28 mouse cellular contexts compared by ENCODE assay signal in the genomic region with DNA sequence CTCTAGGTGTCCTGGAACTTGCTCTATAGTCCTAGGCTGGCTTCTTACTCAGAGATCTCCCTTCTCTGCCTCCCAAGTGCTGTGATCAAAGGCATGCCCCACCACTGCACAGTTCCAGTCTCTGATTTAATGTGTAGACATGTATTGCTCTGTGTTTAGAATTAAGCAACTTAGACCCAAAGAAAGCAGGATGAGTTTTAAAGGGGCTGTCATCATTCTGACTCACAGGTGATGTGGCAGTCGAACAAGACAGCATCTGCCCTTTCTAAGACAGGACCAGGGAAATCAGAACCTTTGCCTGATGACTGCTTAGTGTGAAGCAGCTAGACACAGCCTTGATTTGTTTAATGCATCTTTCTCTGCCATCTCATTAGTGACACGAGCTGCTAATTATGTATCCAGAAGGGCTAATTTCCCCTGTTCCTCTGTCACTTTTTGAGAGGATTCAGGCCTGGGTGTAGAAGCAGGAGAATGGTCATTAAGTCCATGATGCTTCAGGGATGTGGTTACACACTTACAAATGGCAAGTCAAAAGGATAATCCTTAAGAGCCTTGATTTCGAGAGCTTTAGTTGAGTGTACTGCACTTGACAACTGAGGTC.
DNase-seq lines count a peak whose midpoint lies in the region; ATAC-seq and TF ChIP-seq lines count a peak whose summit lies in the region.
"Had no signal": no experiment of that assay in that cellular context is flagged by ENCODE, and none has a peak within 500 bp of the region (broad histone marks: within the 10 kb centered on the region; RNA-seq: fewer than 3 reads in every experiment).

No protein-coding gene starts in this region.

- WGBS in forebrain, embryonic 12.5 days, result 33% methylated on average over 3 of the region's 3 CpGs
- 23% methylated on average over 3 of the region's 3 CpGs for WGBS in forebrain, postnatal 0 days
- 55% methylated on average over 3 of the region's 3 CpGs for WGBS in hindbrain, embryonic 15.5 days
- 50% methylated on average over 3 of the region's 3 CpGs for WGBS in hindbrain, postnatal 0 days
- 22% methylated on average over 3 of the region's 3 CpGs for WGBS in forebrain, embryonic 15.5 days
- WGBS in liver, embryonic 11.5 days, result 69% methylated on average over 3 of the region's 3 CpGs

- ATAC-seq in forebrain, embryonic 12.5 days (ENCODE audit: low FRiP score), result peak; percentile 27; the same call in 1 of the 2 replicates
- ATAC-seq in forebrain, postnatal 0 days, result no peak
- ATAC-seq in hindbrain, embryonic 15.5 days (ENCODE audit: low FRiP score, low read depth), result no peak
- ATAC-seq in hindbrain, postnatal 0 days, result no peak
- ATAC-seq in forebrain, embryonic 15.5 days (replicated peaks), result peak; percentile 35
- no peak for ATAC-seq in liver, embryonic 11.5 days (replicated peaks; ENCODE audit: low FRiP score)
- ATAC-seq: CD4-positive, CD25-positive, alpha-beta regulatory T cell, adult 4 months; intestine, postnatal 0 days had no signal

- peak overlapping the region; percentile 51; the same call in 1 of the 2 replicates for H3K27ac ChIP-seq in forebrain, embryonic 12.5 days
- H3K27ac ChIP-seq in forebrain, postnatal 0 days (ENCODE audit: low read depth, low read length), result no peak overlapping the region
- H3K27ac ChIP-seq in hindbrain, embryonic 15.5 days (replicated peaks), result peak overlapping the region; percentile 9; the same call in 1 of the 2 replicates
- no peak overlapping the region for H3K27ac ChIP-seq in hindbrain, postnatal 0 days
- H3K27ac ChIP-seq in forebrain, embryonic 15.5 days (replicated peaks), result peak overlapping the region; percentile 51
- H3K27ac ChIP-seq in liver, embryonic 11.5 days (ENCODE audit: low read depth, low read length), result no peak overlapping the region
- H3K27ac ChIP-seq: embryonic facial prominence, embryonic 10.5 days; embryonic facial prominence, embryonic 15.5 days; heart, embryonic 15.5 days; liver, embryonic 15.5 days; stomach, postnatal 0 days had no signal

- no peak overlapping the region for H3K4me2 ChIP-seq in forebrain, embryonic 12.5 days
- H3K4me2 ChIP-seq in forebrain, postnatal 0 days (ENCODE audit: low read depth), result no peak overlapping the region
- no peak overlapping the region for H3K4me2 ChIP-seq in hindbrain, embryonic 15.5 days
- no peak overlapping the region for H3K4me2 ChIP-seq in hindbrain, postnatal 0 days (ENCODE audit: low read depth, low read length)
- no peak overlapping the region for H3K4me2 ChIP-seq in forebrain, embryonic 15.5 days (replicated peaks)
- no peak overlapping the region for H3K4me2 ChIP-seq in liver, embryonic 11.5 days
- H3K4me2 ChIP-seq: embryonic facial prominence, embryonic 15.5 days; heart, embryonic 15.5 days; liver, embryonic 15.5 days; lung, embryonic 14.5 days had no signal

- no peaks in the 10 kb centered on the region for H3K36me3 ChIP-seq in forebrain, embryonic 12.5 days (replicated peaks)
- no peaks in the 10 kb centered on the region for H3K36me3 ChIP-seq in forebrain, postnatal 0 days (ENCODE audit: insufficient read depth)
- no peaks in the 10 kb centered on the region for H3K36me3 ChIP-seq in hindbrain, embryonic 15.5 days
- no peaks in the 10 kb centered on the region; the same call in 1 of the 2 replicates for H3K36me3 ChIP-seq in hindbrain, postnatal 0 days (ENCODE audit: insufficient read depth, low read length)
- peaks cover 3% of the 10 kb centered on the region for H3K36me3 ChIP-seq in C2C12 (ENCODE audit: control insufficient read depth, insufficient read depth)
- no peaks in the 10 kb centered on the region for H3K36me3 ChIP-seq in forebrain, embryonic 15.5 days
- H3K36me3 ChIP-seq in liver, embryonic 11.5 days (ENCODE audit: control insufficient read depth, insufficient read depth, low read length), result peaks cover 6% of the 10 kb centered on the region
- H3K36me3 ChIP-seq: embryonic facial prominence, embryonic 15.5 days; heart, embryonic 15.5 days; liver, embryonic 15.5 days had no signal

- H3K9me3 ChIP-seq in forebrain, embryonic 12.5 days, result no peaks in the 10 kb centered on the region
- H3K9me3 ChIP-seq in forebrain, postnatal 0 days (ENCODE audit: low read length), result no peaks in the 10 kb centered on the region
- H3K9me3 ChIP-seq in hindbrain, embryonic 15.5 days, result no peaks in the 10 kb centered on the region
- H3K9me3 ChIP-seq in hindbrain, postnatal 0 days (ENCODE audit: low read length), result no peaks in the 10 kb centered on the region
- H3K9me3 ChIP-seq in forebrain, embryonic 15.5 days, result no peaks in the 10 kb centered on the region
- H3K9me3 ChIP-seq in liver, embryonic 11.5 days (ENCODE audit: control insufficient read depth, low read length), result no peaks in the 10 kb centered on the region
- H3K9me3 ChIP-seq: embryonic facial prominence, embryonic 10.5 days; embryonic facial prominence, embryonic 15.5 days; heart, embryonic 15.5 days; liver, embryonic 15.5 days; midbrain, embryonic 10.5 days had no signal

- peaks cover 46% of the 10 kb centered on the region for H3K4me1 ChIP-seq in forebrain, embryonic 12.5 days
- H3K4me1 ChIP-seq in forebrain, postnatal 0 days (ENCODE audit: insufficient read depth), result no peaks in the 10 kb centered on the region
- peaks cover 40% of the 10 kb centered on the region for H3K4me1 ChIP-seq in hindbrain, embryonic 15.5 days (replicated peaks)
- H3K4me1 ChIP-seq in hindbrain, postnatal 0 days (ENCODE audit: insufficient read depth, low read length), result peaks cover 11% of the 10 kb centered on the region; the same call in 1 of the 2 replicates
- H3K4me1 ChIP-seq in forebrain, embryonic 15.5 days, result peaks cover 38% of the 10 kb centered on the region
- H3K4me1 ChIP-seq in liver, embryonic 11.5 days (replicated peaks; ENCODE audit: control insufficient read depth, insufficient read depth, low read length), result no peaks in the 10 kb centered on the region; the same call in none of the 2 replicates
- H3K4me1 ChIP-seq: embryonic facial prominence, embryonic 15.5 days had no signal

- H3K79me2 ChIP-seq in C2C12 (ENCODE audit: control insufficient read depth, insufficient read depth), result no peaks in the 10 kb centered on the region

- TF ChIP-seq CTCF in forebrain, postnatal 0 days (IDR thresholded peaks at IDR 0.05; ENCODE audit: low read depth), result no peak
- TF ChIP-seq CTCF in hindbrain, postnatal 0 days (IDR thresholded peaks at IDR 0.05; ENCODE audit: low read depth), result no peak
- no peak for TF ChIP-seq CTCF in C2C12 (IDR thresholded peaks at IDR 0.05; ENCODE audit: control insufficient read depth, insufficient read depth, insufficient read length)

- no peak overlapping the region for H3K4me3 ChIP-seq in forebrain, embryonic 12.5 days (replicated peaks)
- no peak overlapping the region for H3K4me3 ChIP-seq in forebrain, postnatal 0 days (ENCODE audit: low read depth, low read length)
- H3K4me3 ChIP-seq in hindbrain, embryonic 15.5 days, result no peak overlapping the region
- H3K4me3 ChIP-seq in hindbrain, postnatal 0 days (ENCODE audit: low read length), result no peak overlapping the region
- no peak overlapping the region for H3K4me3 ChIP-seq in C2C12 (ENCODE audit: insufficient read depth, poor library complexity, severe bottlenecking)
- H3K4me3 ChIP-seq in forebrain, embryonic 15.5 days, result no peak overlapping the region
- no peak overlapping the region for H3K4me3 ChIP-seq in liver, embryonic 11.5 days (ENCODE audit: low read depth, low read length)
- H3K4me3 ChIP-seq: embryonic facial prominence, embryonic 10.5 days; embryonic facial prominence, embryonic 15.5 days; heart, embryonic 15.5 days; liver, embryonic 15.5 days; midbrain, embryonic 10.5 days had no signal

- H3ac ChIP-seq in C2C12 (ENCODE audit: control insufficient read depth, insufficient read length, low read depth), result no peak overlapping the region

- no peak overlapping the region for H3K9ac ChIP-seq in forebrain, embryonic 12.5 days
- H3K9ac ChIP-seq in forebrain, postnatal 0 days, result no peak overlapping the region
- H3K9ac ChIP-seq in hindbrain, embryonic 15.5 days, result no peak overlapping the region
- no peak overlapping the region for H3K9ac ChIP-seq in hindbrain, postnatal 0 days (replicated peaks; ENCODE audit: low read length)
- H3K9ac ChIP-seq in forebrain, embryonic 15.5 days (replicated peaks), result no peak overlapping the region
- no peak overlapping the region for H3K9ac ChIP-seq in liver, embryonic 11.5 days (ENCODE audit: low read depth, low read length)
- H3K9ac ChIP-seq: embryonic facial prominence, embryonic 15.5 days; heart, embryonic 15.5 days; liver, embryonic 15.5 days; lung, embryonic 14.5 days had no signal

- H3K27me3 ChIP-seq in forebrain, embryonic 12.5 days, result peaks cover 13% of the 10 kb centered on the region
- H3K27me3 ChIP-seq in forebrain, postnatal 0 days (ENCODE audit: insufficient read depth, low read length), result no peaks in the 10 kb centered on the region
- no peaks in the 10 kb centered on the region for H3K27me3 ChIP-seq in hindbrain, embryonic 15.5 days
- no peaks in the 10 kb centered on the region for H3K27me3 ChIP-seq in hindbrain, postnatal 0 days (ENCODE audit: insufficient read depth, low read length)
- H3K27me3 ChIP-seq in C2C12 (ENCODE audit: control insufficient read depth, insufficient read depth, insufficient read length), result no peaks in the 10 kb centered on the region
- no peaks in the 10 kb centered on the region for H3K27me3 ChIP-seq in forebrain, embryonic 15.5 days
- no peaks in the 10 kb centered on the region for H3K27me3 ChIP-seq in liver, embryonic 11.5 days (replicated peaks; ENCODE audit: control insufficient read depth, insufficient read depth, low read length)
- H3K27me3 ChIP-seq: embryonic facial prominence, embryonic 15.5 days; heart, embryonic 15.5 days; liver, embryonic 15.5 days had no signal

- DNase-seq in forebrain, postnatal 0 days, result no peak
- DNase-seq in hindbrain, postnatal 0 days (ENCODE audit: low spot score), result no peak
- no peak for DNase-seq in liver, embryonic 11.5 days (ENCODE audit: low spot score)
- no peak for DNase-seq in adrenal gland, adult 2 months
- DNase-seq: adrenal gland, postnatal 36 days; cerebellum, adult 2 months; cerebellum, postnatal 25 days; kidney, adult 9 months; kidney, postnatal 10 days; layer of hippocampus, adult 9-11 months; liver; lung, embryonic 14.5 days; lung, postnatal 14 days; right cerebral cortex, postnatal 4 days; thymus, adult 18-20 months; thymus, postnatal 36 days had no signal

- H3K79me3 ChIP-seq in C2C12 (ENCODE audit: low read depth), result no peaks in the 10 kb centered on the region

TF ChIP-seq in C2C12, 6 proteins besides CTCF, POLR2A, EP300 and RAD21:
- TF ChIP-seq FOSL1 (IDR thresholded peaks at IDR 0.05; ENCODE audit: insufficient read depth, low read length, poor library complexity, severe bottlenecking) (no peak), MAX (IDR thresholded peaks at IDR 0.05) (peak; percentile 17), CEBPB (IDR thresholded peaks at IDR 0.05; ENCODE audit: low read depth) (peak; percentile 66), MYOG (IDR thresholded peaks at IDR 0.05; ENCODE audit: control insufficient read depth, extremely low read depth, insufficient read length) (no peak)

Comparison
In these comparisons a context has a peak if more than half of its experiments do, and no peak if none do; other contexts are left out.
1. ATAC-seq: peak in forebrain, embryonic 12.5 days (single experiment) and forebrain, embryonic 15.5 days (single experiment); none in forebrain, postnatal 0 days (single experiment), hindbrain, embryonic 15.5 days (single experiment), hindbrain, postnatal 0 days (single experiment) and liver, embryonic 11.5 days (single experiment).
2. H3K27ac ChIP-seq: peak in forebrain, embryonic 12.5 days (single experiment), hindbrain, embryonic 15.5 days (single experiment) and forebrain, embryonic 15.5 days (single experiment); none in forebrain, postnatal 0 days (single experiment), hindbrain, postnatal 0 days (single experiment) and liver, embryonic 11.5 days (single experiment).